Mouse (Mus musculus): ENCODE results near the gene Cdc42. TPM values are rescaled to one million over a fixed set of nuclear protein-coding genes. Genes with fewer than 3 reads are reported as not detected.

The Cdc42 gene
- polyA plus RNA-seq, 1 experiment, result 240 TPM

- Histone ChIP-seq H3K36me3 (ENCODE audit: control insufficient read depth, insufficient read depth) (no peaks in the 10 kb centered on the region), H3K4me3 (ENCODE audit: insufficient read depth, poor library complexity, severe bottlenecking) (no peak overlapping the region), H3ac (ENCODE audit: control insufficient read depth, insufficient read length, low read depth) (peak overlapping the region; percentile 51), H3K27me3 (ENCODE audit: control insufficient read depth, insufficient read depth, insufficient read length) (no peaks in the 10 kb centered on the region), H3K79me3 (ENCODE audit: low read depth) (no peaks in the 10 kb centered on the region), H3K79me2 (ENCODE audit: control insufficient read depth, insufficient read depth) (no peaks in the 10 kb centered on the region)
- no peak for TF ChIP-seq MYOD1 (IDR thresholded peaks at IDR 0.05; ENCODE audit: control insufficient read depth, insufficient read length, low read depth)
- no peak for TF ChIP-seq CTCF (IDR thresholded peaks at IDR 0.05; ENCODE audit: control insufficient read depth, insufficient read depth, insufficient read length)
- TF ChIP-seq USF1 (IDR thresholded peaks at IDR 0.05; ENCODE audit: low read depth), result no peak
- TF ChIP-seq FOSL1 (IDR thresholded peaks at IDR 0.05; ENCODE audit: insufficient read depth, low read length, poor library complexity, severe bottlenecking), result no peak
These were observed 71.5 kb downstream of the Cdc42 start for GRCm38 (mm10) chr4:137285876-137286661.

GRCm38 (mm10) chr4:137283407-137283732 lies 74.2 kb downstream of the Cdc42 start:
- Histone ChIP-seq H3K79me3 (ENCODE audit: low read depth) (no peaks in the 10 kb centered on the region), H3K79me2 (ENCODE audit: control insufficient read depth, insufficient read depth) (no peaks in the 10 kb centered on the region), H3K36me3 (ENCODE audit: control insufficient read depth, insufficient read depth) (no peaks in the 10 kb centered on the region), H3K4me3 (ENCODE audit: insufficient read depth, poor library complexity, severe bottlenecking) (no peak overlapping the region), H3ac (ENCODE audit: control insufficient read depth, insufficient read length, low read depth) (peak overlapping the region; percentile 23), H3K27me3 (ENCODE audit: control insufficient read depth, insufficient read depth, insufficient read length) (no peaks in the 10 kb centered on the region)
- TF ChIP-seq MYOD1 (IDR thresholded peaks at IDR 0.05; ENCODE audit: control insufficient read depth, insufficient read length, low read depth), result no peak
- no peak for TF ChIP-seq CEBPB (IDR thresholded peaks at IDR 0.05; ENCODE audit: low read depth)
- TF ChIP-seq MAX (IDR thresholded peaks at IDR 0.05), result no peak
- no peak for TF ChIP-seq CTCF (IDR thresholded peaks at IDR 0.05; ENCODE audit: control insufficient read depth, insufficient read depth, insufficient read length)
- TF ChIP-seq USF1 (IDR thresholded peaks at IDR 0.05; ENCODE audit: low read depth), result no peak
- TF ChIP-seq FOSL1 (IDR thresholded peaks at IDR 0.05; ENCODE audit: insufficient read depth, low read length, poor library complexity, severe bottlenecking), result no peak
- TF ChIP-seq MYOG (IDR thresholded peaks at IDR 0.05; ENCODE audit: control insufficient read depth, extremely low read depth, insufficient read length), result no peak

- Histone ChIP-seq H3K36me3 (ENCODE audit: control insufficient read depth, insufficient read depth) (no peaks in the 10 kb centered on the region), H3K79me3 (ENCODE audit: low read depth) (no peaks in the 10 kb centered on the region), H3K79me2 (ENCODE audit: control insufficient read depth, insufficient read depth) (no peaks in the 10 kb centered on the region), H3ac (ENCODE audit: control insufficient read depth, insufficient read length, low read depth) (peak overlapping the region; percentile 23), H3K27me3 (ENCODE audit: control insufficient read depth, insufficient read depth, insufficient read length) (peaks cover 4% of the 10 kb centered on the region), H3K4me3 (ENCODE audit: insufficient read depth, poor library complexity, severe bottlenecking) (no peak overlapping the region)
- TF ChIP-seq CEBPB (IDR thresholded peaks at IDR 0.05; ENCODE audit: low read depth) (no peak), USF1 (IDR thresholded peaks at IDR 0.05; ENCODE audit: low read depth) (no peak), FOSL1 (IDR thresholded peaks at IDR 0.05; ENCODE audit: insufficient read depth, low read length, poor library complexity, severe bottlenecking) (no peak), MYOD1 (IDR thresholded peaks at IDR 0.05; ENCODE audit: control insufficient read depth, insufficient read length, low read depth) (no peak), MAX (IDR thresholded peaks at IDR 0.05) (no peak)
These were observed 74.7 kb downstream of the Cdc42 start for GRCm38 (mm10) chr4:137282584-137283406.

- Histone ChIP-seq H3K27me3 (ENCODE audit: control insufficient read depth, insufficient read depth, insufficient read length) (peaks cover 4% of the 10 kb centered on the region), H3K79me2 (ENCODE audit: control insufficient read depth, insufficient read depth) (no peaks in the 10 kb centered on the region), H3K36me3 (ENCODE audit: control insufficient read depth, insufficient read depth) (no peaks in the 10 kb centered on the region), H3ac (ENCODE audit: control insufficient read depth, insufficient read length, low read depth) (no peak overlapping the region), H3K79me3 (ENCODE audit: low read depth) (no peaks in the 10 kb centered on the region), H3K4me3 (ENCODE audit: insufficient read depth, poor library complexity, severe bottlenecking) (no peak overlapping the region)
- TF ChIP-seq MYOD1 (IDR thresholded peaks at IDR 0.05; ENCODE audit: control insufficient read depth, insufficient read length, low read depth) (no peak), CEBPB (IDR thresholded peaks at IDR 0.05; ENCODE audit: low read depth) (no peak), FOSL1 (IDR thresholded peaks at IDR 0.05; ENCODE audit: insufficient read depth, low read length, poor library complexity, severe bottlenecking) (no peak), MAX (IDR thresholded peaks at IDR 0.05) (no peak), CTCF (IDR thresholded peaks at IDR 0.05; ENCODE audit: control insufficient read depth, insufficient read depth, insufficient read length) (no peak), USF1 (IDR thresholded peaks at IDR 0.05; ENCODE audit: low read depth) (no peak), MYOG (IDR thresholded peaks at IDR 0.05; ENCODE audit: control insufficient read depth, extremely low read depth, insufficient read length) (no peak)
These were observed 75.4 kb downstream of the Cdc42 start for GRCm38 (mm10) chr4:137282122-137282521.

GRCm38 (mm10) chr4:137281273-137281672 lies 76.2 kb downstream of the Cdc42 start:
- peaks cover 4% of the 10 kb centered on the region for H3K27me3 ChIP-seq (ENCODE audit: control insufficient read depth, insufficient read depth, insufficient read length)

More at GRCm38 (mm10) chr4:137281273-137281672, 76.2 kb downstream of the Cdc42 start:
- TF ChIP-seq MYOD1 (IDR thresholded peaks at IDR 0.05; ENCODE audit: control insufficient read depth, insufficient read length, low read depth), result no peak
- no peak for TF ChIP-seq FOSL1 (IDR thresholded peaks at IDR 0.05; ENCODE audit: insufficient read depth, low read length, poor library complexity, severe bottlenecking)
- no peak for TF ChIP-seq MAX (IDR thresholded peaks at IDR 0.05)
- no peak for TF ChIP-seq CTCF (IDR thresholded peaks at IDR 0.05; ENCODE audit: control insufficient read depth, insufficient read depth, insufficient read length)
- TF ChIP-seq CEBPB (IDR thresholded peaks at IDR 0.05; ENCODE audit: low read depth), result no peak
- TF ChIP-seq MYOG (IDR thresholded peaks at IDR 0.05; ENCODE audit: control insufficient read depth, extremely low read depth, insufficient read length), result no peak
- TF ChIP-seq USF1 (IDR thresholded peaks at IDR 0.05; ENCODE audit: low read depth), result no peak
- Histone ChIP-seq H3K79me2 (ENCODE audit: control insufficient read depth, insufficient read depth) (no peaks in the 10 kb centered on the region), H3K79me3 (ENCODE audit: low read depth) (no peaks in the 10 kb centered on the region), H3ac (ENCODE audit: control insufficient read depth, insufficient read length, low read depth) (no peak overlapping the region), H3K4me3 (ENCODE audit: insufficient read depth, poor library complexity, severe bottlenecking) (no peak overlapping the region), H3K36me3 (ENCODE audit: control insufficient read depth, insufficient read depth) (no peaks in the 10 kb centered on the region)

Measured in C2C12 (cell line).